ENCODE assay signal across 8 mouse cellular contexts in the genomic region with DNA sequence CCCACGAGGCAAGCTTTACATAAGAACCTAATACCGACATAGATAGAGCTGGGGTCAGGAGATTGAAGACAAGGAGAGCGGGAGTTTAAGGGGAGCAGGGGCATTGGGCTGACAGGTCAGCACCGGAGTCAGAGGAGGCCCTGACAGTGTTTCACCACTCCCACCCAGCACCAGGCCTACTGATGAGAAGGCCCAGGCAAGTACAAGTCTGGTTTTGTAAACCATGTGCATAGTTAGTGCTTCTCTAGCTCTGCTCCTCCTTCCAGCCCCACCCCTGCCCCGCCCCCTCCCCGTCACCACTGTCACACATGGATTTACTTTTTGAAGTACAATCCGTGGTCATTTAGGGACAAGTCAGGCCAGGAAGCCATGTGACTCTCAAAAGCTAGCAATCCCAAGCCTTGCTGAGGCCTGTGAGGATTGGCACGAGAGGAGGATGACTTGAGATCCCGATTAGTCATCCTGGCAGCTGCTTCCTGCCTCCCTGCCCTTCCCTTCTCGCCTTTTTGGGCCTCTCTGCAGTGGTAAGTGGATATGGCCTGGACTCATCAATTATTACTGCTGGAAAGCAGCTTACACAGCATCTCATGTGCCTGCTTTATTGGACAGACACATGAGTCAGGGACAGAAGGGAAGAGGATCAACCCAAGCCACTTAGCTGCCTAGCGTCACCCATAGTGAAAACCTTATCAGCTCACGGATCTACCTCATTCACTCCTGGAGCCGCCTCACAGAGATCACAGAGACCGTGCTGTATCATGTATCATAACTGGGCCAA. TPM values are rescaled to one million over a fixed set of nuclear protein-coding genes. Genes with fewer than 3 reads are reported as not detected.
A peak's percentile ranks its signal among the peaks of the same experiment; 100 is the strongest.
DNase-seq lines count a peak whose midpoint lies in the region; ATAC-seq lines count a peak whose summit lies in the region.

No protein-coding gene starts in this region.

- no peaks in the 10 kb centered on the region for H3K27me3 ChIP-seq in lung, embryonic 16.5 days (ENCODE audit: control insufficient read depth, insufficient read depth, low read depth, low read length)

- intact Hi-C loops in heart, postnatal 14 days (cut with DNase I), result no loop called here

- H3K4me3 ChIP-seq in lung, embryonic 16.5 days (ENCODE audit: low read length), result no peak overlapping the region

- WGBS in lung, embryonic 16.5 days, result 43% methylated on average over 14 of the region's 14 CpGs

- no peak overlapping the region for H3K27ac ChIP-seq in lung, embryonic 16.5 days (ENCODE audit: low read length)

- H3K4me2 ChIP-seq in lung, embryonic 16.5 days (ENCODE audit: low read depth, low read length), result no peak overlapping the region

- H3K9me3 ChIP-seq in lung, embryonic 16.5 days (ENCODE audit: control insufficient read depth, low read length), result no peaks in the 10 kb centered on the region

- H3K4me1 ChIP-seq in lung, embryonic 16.5 days (replicated peaks; ENCODE audit: control insufficient read depth, insufficient read depth, low read length), result peaks cover 9% of the 10 kb centered on the region; the same call in 1 of the 2 replicates

- no peaks in the 10 kb centered on the region for H3K36me3 ChIP-seq in lung, embryonic 16.5 days (ENCODE audit: control insufficient read depth, insufficient read depth, low read length)

- H3K9ac ChIP-seq in lung, embryonic 16.5 days (ENCODE audit: low read length), result no peak overlapping the region

- ATAC-seq in lung, embryonic 16.5 days (ENCODE audit: low read depth), result peak; percentile 86

- peak; percentile 44 for DNase-seq in embryo, embryonic 10 days (ENCODE audit: low spot score)
- no peak for DNase-seq in embryo, embryonic 9.5 days (ENCODE audit: extremely low spot score)
- DNase-seq in adrenal gland, postnatal 25 days, result peak; percentile 41
- DNase-seq in heart, postnatal 14 days, result peak; percentile 45 to 64
- peak; percentile 51 for DNase-seq in thymus, postnatal 14 days
- DNase-seq in ovary, postnatal 14 days (ENCODE audit: low spot score), result no peak
- DNase-seq in spleen, adult 12 weeks (ENCODE audit: low spot score), result no peak

RNA-seq across cellular contexts. Expression of gene Mat2a, which starts 34.1 kb away (rescaled TPM):
- 199 and 214 TPM in 2 replicates for total RNA-seq in adrenal gland, postnatal 25 days (2021)
- total RNA-seq in heart, postnatal 14 days (2021), result 100 to 1,000 TPM; 186 to 202 TPM
- 336 and 340 TPM in 2 replicates for polyA plus RNA-seq in lung, embryonic 16.5 days (2015; fragmentation: Nextera tagmentation; extraction: Ambion mirVana)

RNA-seq across cellular contexts. Expression of gene Sh2d6, which starts 48.1 kb away (rescaled TPM):
- 0.39 TPM in 1 of 2 replicates, not detected in the other for total RNA-seq in adrenal gland, postnatal 25 days (2021)
- under 1 TPM in 1 of 2 experiments, not detected in 1; 0.29 TPM for total RNA-seq in heart, postnatal 14 days (2021)
- not detected in 2 replicates for polyA plus RNA-seq in lung, embryonic 16.5 days (2015; fragmentation: Nextera tagmentation; extraction: Ambion mirVana)

RNA-seq across cellular contexts. Expression of gene Ggcx, which starts 59.3 kb away (rescaled TPM):
- total RNA-seq in adrenal gland, postnatal 25 days (2021), result 52.5 and 56.9 TPM in 2 replicates
- 10 to 100 TPM; 29.8 to 32.5 TPM for total RNA-seq in heart, postnatal 14 days (2021)
- polyA plus RNA-seq in lung, embryonic 16.5 days (2015; fragmentation: Nextera tagmentation; extraction: Ambion mirVana), result 38.7 and 42.6 TPM in 2 replicates

Comparison
In these comparisons a context has a peak if more than half of its experiments do, and no peak if none do; other contexts are left out.
1. DNase-seq: peak in embryo, embryonic 10 days (single experiment), adrenal gland, postnatal 25 days (single experiment), heart, postnatal 14 days (2 of 2) and thymus, postnatal 14 days (single experiment); none in embryo, embryonic 9.5 days (single experiment), ovary, postnatal 14 days (single experiment) and spleen, adult 12 weeks (single experiment).